Mouse (Mus musculus) MEL (cell line): ENCODE results near the gene Gm9903.

ENCODE experiments used
- CHD1 ChIP-seq: IDR thresholded peaks from 2 replicates; pipeline ENCODE4 v1.6.1; 2012; ENCODE audit warnings: low read depth, mild to moderate bottlenecking, inconsistent platforms, low read length, improper control_type of control experiment
- CHD2 ChIP-seq: IDR thresholded peaks from 2 replicates; pipeline ENCODE4 v1.6.1; 2011; ENCODE audit warnings: low read length, improper control_type of control experiment
- CTCF ChIP-seq, 3 experiments: IDR thresholded peaks in 2 of 3; conservative IDR thresholded peaks in 1 of 3; 2 replicates each; pipeline ENCODE4 v1.5.1; 2011 to 2012; ENCODE audit warnings: low read length in 3 of 3, low read depth in 2 of 3, mild to moderate bottlenecking in 2 of 3, improper control_type of control experiment in 1 of 3, inconsistent platforms in 1 of 3, mixed read lengths in 1 of 3, moderate library complexity in 1 of 3; ENCODE audit not compliant: control insufficient read depth in 1 of 3, insufficient read depth in 1 of 3, poor library complexity in 1 of 3, severe bottlenecking in 1 of 3
- EP300 ChIP-seq, 2 experiments: IDR thresholded peaks; 2 replicates each; pipeline ENCODE4 v1.6.1; 2011; ENCODE audit warnings: improper control_type of control experiment in 2 of 2, low read length in 2 of 2, low read depth in 1 of 2, mild to moderate bottlenecking in 1 of 2
- ETS1 ChIP-seq: IDR thresholded peaks from 2 replicates; pipeline ENCODE4 v1.6.1; 2012; ENCODE audit warnings: low read depth, mild to moderate bottlenecking, inconsistent platforms, low read length, improper control_type of control experiment, moderate library complexity
- GABPA ChIP-seq: IDR thresholded peaks from 2 replicates; pipeline ENCODE4 v1.6.1; 2012; ENCODE audit warnings: low read depth, mild to moderate bottlenecking, inconsistent platforms, low read length, improper control_type of control experiment, moderate library complexity
- GATA1 ChIP-seq: IDR thresholded peaks from 2 replicates; pipeline ENCODE4 v1.6.1; 2011; ENCODE audit warnings: low read depth, low read length, improper control_type of control experiment
- MAZ ChIP-seq: IDR thresholded peaks from 2 replicates; pipeline ENCODE4 v1.6.1; 2012; ENCODE audit warnings: low read depth, mild to moderate bottlenecking, inconsistent platforms, low read length, improper control_type of control experiment
- POLR2A ChIP-seq, 2 experiments: IDR thresholded peaks; 2 replicates each; pipeline ENCODE4 v1.6.1; 2011 to 2012; ENCODE audit warnings: low read length in 2 of 2, mild to moderate bottlenecking in 2 of 2, control low read depth in 1 of 2, improper control_type of control experiment in 1 of 2, low read depth in 1 of 2, moderate library complexity in 1 of 2; ENCODE audit not compliant: control insufficient read depth in 1 of 2, insufficient read depth in 1 of 2, poor library complexity in 1 of 2
- TCF12 ChIP-seq: IDR thresholded peaks from 2 replicates; pipeline ENCODE4 v1.6.1; 2014; ENCODE audit warnings: low read depth, mild to moderate bottlenecking, inconsistent platforms, low read length, improper control_type of control experiment, moderate library complexity
- USF2 ChIP-seq, 2 experiments: IDR thresholded peaks; 2 replicates each; pipeline ENCODE4 v1.6.1; 2011 to 2012; ENCODE audit warnings: improper control_type of control experiment in 2 of 2, low read length in 2 of 2, borderline replicate concordance in 1 of 2, inconsistent platforms in 1 of 2, low read depth in 1 of 2, mild to moderate bottlenecking in 1 of 2; ENCODE audit not compliant: insufficient read depth in 1 of 2
- ZC3H11A ChIP-seq: IDR thresholded peaks from 2 replicates; pipeline ENCODE4 v1.6.1; 2012; ENCODE audit warnings: low read depth, mild to moderate bottlenecking, inconsistent platforms, low read length, improper control_type of control experiment
- ZKSCAN1 ChIP-seq: IDR thresholded peaks from 2 replicates; pipeline ENCODE4 v1.6.1; 2012; ENCODE audit warnings: low read depth, mild to moderate bottlenecking, inconsistent platforms, low read length, improper control_type of control experiment, moderate library complexity
- ZMIZ1 ChIP-seq: IDR thresholded peaks from 2 replicates; pipeline ENCODE4 v1.6.1; 2012; ENCODE audit warnings: low read depth, mild to moderate bottlenecking, inconsistent platforms, low read length, improper control_type of control experiment, moderate library complexity

DNA sequence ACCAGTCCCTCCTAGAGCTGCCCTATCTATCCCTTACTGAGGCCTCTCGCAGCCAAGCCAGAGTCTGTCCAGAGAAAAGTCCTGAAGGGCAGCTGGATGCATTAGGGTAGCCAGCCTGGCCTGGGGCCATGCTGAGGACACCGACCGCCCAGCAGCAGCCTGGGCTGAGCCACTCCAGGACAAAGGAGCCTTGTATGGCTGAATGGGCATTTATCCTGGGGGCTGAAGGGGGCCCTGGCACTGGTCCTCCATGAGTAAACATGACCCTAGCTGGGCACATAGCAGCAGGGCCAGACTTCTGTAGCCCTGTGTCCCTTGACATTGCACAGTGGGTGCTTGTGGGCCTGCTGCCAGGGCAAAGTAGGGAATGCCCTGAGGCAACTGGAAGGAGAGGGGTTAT is 44.7 kb downstream of the Gm9903 start:
- no peak for TF ChIP-seq GABPA
- no peak for TF ChIP-seq TCF12
- no peak for TF ChIP-seq CTCF (IDR thresholded peaks at IDR 0.05 in 2 of 3, conservative IDR thresholded peaks at IDR 0.05 in 1 of 3; ENCODE audit: control insufficient read depth in 1 of 3, insufficient read depth in 1 of 3, low read depth in 2 of 3, low read length in 3 of 3, poor library complexity in 1 of 3, severe bottlenecking in 1 of 3)
- no peak for TF ChIP-seq CHD2
- TF ChIP-seq EP300 (IDR thresholded peaks at IDR 0.05; ENCODE audit: low read depth in 1 of 2, low read length in 2 of 2): no peak
- TF ChIP-seq POLR2A (IDR thresholded peaks at IDR 0.05; ENCODE audit: control insufficient read depth in 1 of 2, insufficient read depth in 1 of 2, low read depth in 1 of 2, low read length in 2 of 2, poor library complexity in 1 of 2): no peak; a peak in 1 of 4 replicates
- TF ChIP-seq GATA1: no peak
- TF ChIP-seq MAZ: no peak
- no peak for TF ChIP-seq ZMIZ1
- no peak for TF ChIP-seq ETS1
- no peak for TF ChIP-seq CHD1
- TF ChIP-seq USF2 (IDR thresholded peaks at IDR 0.05; ENCODE audit: borderline replicate concordance in 1 of 2, insufficient read depth in 1 of 2, low read depth in 1 of 2, low read length in 2 of 2): no peak
- TF ChIP-seq ZC3H11A: no peak
- TF ChIP-seq ZKSCAN1: no peak
